Mouse (Mus musculus) thymus, postnatal 14 days (tissue): ENCODE results near the gene Synpo2.
"Not testable (repeated sequence)": the region's sequence is repeated elsewhere in the genome, so short reads cannot be mapped to it uniquely, and the experiment has no call there.

ENCODE experiments used
- DNase-seq: peaks from one replicate; pipeline ENCODE4 v3.0.0; 2021

Gene Synpo2

GRCm38 (mm10) chr3:123128781-123129180 lies 107.2 kb downstream of the Synpo2 start:
- DNase-seq: no peak

- no peak for DNase-seq
Measured at GRCm38 (mm10) chr3:123128091-123128490, 107.9 kb downstream of the Synpo2 start.

GRCm38 (mm10) chr3:123126741-123127140 lies 109.2 kb downstream of the Synpo2 start:
- DNase-seq: not testable (repeated sequence)

- DNase-seq: no peak
Measured at GRCm38 (mm10) chr3:123123817-123124216, 112.1 kb downstream of the Synpo2 start.

- DNase-seq: no peak
Measured at GRCm38 (mm10) chr3:123122151-123123030, 113.6 kb downstream of the Synpo2 start.

- DNase-seq: peak; percentile 17
Measured at GRCm38 (mm10) chr3:123116903-123117302, 119.0 kb downstream of the Synpo2 start.

GRCm38 (mm10) chr3:123115770-123116527 lies 120.0 kb downstream of the Synpo2 start:
- DNase-seq: no peak

- DNase-seq: no peak
Measured at GRCm38 (mm10) chr3:123114001-123114635, 121.8 kb downstream of the Synpo2 start.

- DNase-seq: no peak
Measured at GRCm38 (mm10) chr3:123112781-123113180, 123.2 kb downstream of the Synpo2 start.

GRCm38 (mm10) chr3:123111071-123111711 lies 124.8 kb downstream of the Synpo2 start:
- DNase-seq: no peak

- DNase-seq: no peak
Measured at GRCm38 (mm10) chr3:123107830-123108549, 128.0 kb downstream of the Synpo2 start.

GRCm38 (mm10) chr3:123104325-123104724 lies 131.6 kb downstream of the Synpo2 start:
- no peak for DNase-seq

- peak; percentile 57 for DNase-seq
Measured at GRCm38 (mm10) chr3:123103151-123103860, 132.6 kb downstream of the Synpo2 start.

- no peak for DNase-seq
Measured at GRCm38 (mm10) chr3:123101761-123102160, 134.2 kb downstream of the Synpo2 start.

GRCm38 (mm10) chr3:123095111-123095510 lies 140.8 kb downstream of the Synpo2 start:
- DNase-seq: no peak

GRCm38 (mm10) chr3:123093640-123094361 lies 142.1 kb downstream of the Synpo2 start:
- DNase-seq: no peak

GRCm38 (mm10) chr3:123092913-123093639 lies 142.9 kb downstream of the Synpo2 start:
- no peak for DNase-seq

- DNase-seq: peak; percentile 19
Measured at GRCm38 (mm10) chr3:123092442-123092841, 143.5 kb downstream of the Synpo2 start.

- no peak for DNase-seq
Measured at GRCm38 (mm10) chr3:123089297-123090020, 146.5 kb downstream of the Synpo2 start.
